Mouse (Mus musculus): ENCODE measurements at regions not wholly inside any gene's neighbourhood (a gene's known extent, or its start where the extent isn't known, plus 50 kb on each side); places are given as distances from the start of the nearest gene placed in this dataset.

DNA sequence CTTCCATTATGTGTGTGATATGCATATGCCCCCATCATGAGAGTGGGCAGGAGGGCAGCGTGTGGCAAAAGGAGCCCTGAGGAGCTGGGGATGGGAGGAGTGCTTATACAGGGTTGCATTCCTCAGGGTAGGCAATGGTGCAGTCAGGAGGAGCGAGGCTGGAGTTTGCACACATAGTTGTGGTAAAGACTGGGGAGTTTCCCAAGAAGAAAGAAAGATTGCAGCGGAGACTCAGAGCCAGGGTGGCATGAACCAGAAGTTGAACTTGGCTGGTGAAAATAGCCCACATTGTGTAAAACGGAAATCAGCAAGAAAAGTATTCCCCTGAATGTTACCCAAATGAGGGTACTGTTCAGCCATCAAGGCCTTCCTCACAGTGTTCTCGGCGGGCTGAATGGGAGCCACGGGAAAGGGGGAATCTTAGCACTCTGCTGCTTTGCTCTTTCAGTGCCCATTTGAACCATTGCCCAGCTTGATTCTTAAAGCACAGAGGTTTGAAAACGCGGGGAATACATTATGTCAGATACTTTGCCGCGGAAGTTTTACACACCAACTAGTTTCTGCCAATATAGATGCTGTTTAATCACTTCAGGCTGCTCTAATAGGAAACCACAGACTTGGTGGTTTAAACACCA lies 331.6 kb downstream of the Ttll7 start:
- TF ChIP-seq POLR2A (IDR thresholded peaks at IDR 0.05; ENCODE audit: borderline replicate concordance, insufficient read depth, low read length) (no peak), CTCF (IDR thresholded peaks at IDR 0.05; ENCODE audit: borderline replicate concordance, insufficient read depth, low read depth, low read length) (no peak)
